Mouse (Mus musculus): ENCODE data around the gene Aup1.

GRCm38 (mm10) chr6:83095968-83096367 lies 41.6 kb downstream of the Aup1 start:
- no peak for TF ChIP-seq CTCF (conservative IDR thresholded peaks at IDR 0.05; ENCODE audit: insufficient read depth, insufficient read length, low read depth, low read length)
- TF ChIP-seq POLR2A (IDR thresholded peaks at IDR 0.05; ENCODE audit: low read depth, low read length) = no peak
